ENCODE assay signal across 8 mouse cellular contexts in the genomic region with DNA sequence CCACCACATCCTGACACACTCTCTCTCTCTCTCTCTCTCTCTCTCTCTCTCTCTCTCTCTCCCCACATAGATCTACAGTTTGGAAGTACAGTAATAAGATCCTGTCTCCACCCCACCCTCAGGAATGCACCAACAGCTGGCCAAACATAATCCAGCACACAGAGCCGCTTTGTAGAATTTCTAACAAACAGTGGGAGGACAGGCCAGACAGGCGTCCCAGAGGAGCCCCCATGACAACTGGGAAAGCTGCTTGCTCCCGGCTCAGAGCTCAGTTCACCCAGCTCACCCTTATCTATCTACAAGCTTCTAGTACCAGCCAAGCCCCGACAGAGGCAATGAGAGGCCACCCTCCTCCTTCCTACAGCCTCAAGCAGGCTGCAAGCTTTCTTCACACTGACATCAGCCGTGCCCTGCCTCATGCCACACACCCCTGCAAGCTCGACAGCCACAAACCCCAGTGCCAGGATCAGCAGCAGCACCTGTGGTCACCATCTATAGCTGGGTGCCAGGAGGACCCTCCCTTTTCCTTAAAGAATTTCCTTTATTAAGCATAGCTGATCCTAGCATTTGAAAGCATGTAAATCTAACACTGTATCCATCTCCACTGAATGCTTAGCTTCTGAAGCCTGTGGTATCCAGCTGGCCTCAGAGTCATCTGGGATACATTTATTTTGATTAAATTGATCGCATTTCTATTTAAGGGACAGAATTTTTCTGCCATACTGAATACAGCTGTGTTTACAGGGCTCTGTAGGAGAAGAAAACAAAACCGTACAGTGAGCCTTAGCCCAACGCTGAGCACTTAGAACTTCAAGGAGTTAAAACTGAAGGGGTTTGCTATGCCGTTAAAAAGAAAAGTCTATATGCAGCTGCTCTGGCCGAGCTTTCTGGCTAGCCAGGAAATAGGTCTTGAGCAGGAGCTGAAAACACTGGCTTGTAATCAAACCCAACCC.
A peak's percentile ranks its signal among the peaks of the same experiment; 100 is the strongest.
DNase-seq lines count a peak whose midpoint lies in the region; ATAC-seq and TF ChIP-seq lines count a peak whose summit lies in the region.

No protein-coding gene starts in this region.

- H3K4me2 ChIP-seq in forebrain, embryonic 13.5 days: peak overlapping the region; percentile 57
- H3K4me2 ChIP-seq in heart, embryonic 16.5 days (ENCODE audit: low read depth, low read length): peak overlapping the region; percentile 58
- peak overlapping the region; percentile 68 for H3K4me2 ChIP-seq in midbrain, postnatal 0 days (ENCODE audit: low read depth, low read length, poor library complexity, severe bottlenecking)
- H3K4me2 ChIP-seq in stomach, postnatal 0 days (replicated peaks; ENCODE audit: low read depth): peak overlapping the region; percentile 46

- TF ChIP-seq EP300 in stomach, postnatal 0 days (optimal IDR thresholded peaks at IDR 0.05): no peak

- peaks cover 72% of the 10 kb centered on the region for H3K4me1 ChIP-seq in forebrain, embryonic 13.5 days
- H3K4me1 ChIP-seq in heart, embryonic 16.5 days (ENCODE audit: control insufficient read depth, insufficient read depth, low read length): peaks cover 56% of the 10 kb centered on the region
- peaks cover 10% of the 10 kb centered on the region for H3K4me1 ChIP-seq in liver, adult 2 months (ENCODE audit: control insufficient read depth, insufficient read depth, low read length)
- no peaks in the 10 kb centered on the region; the same call in none of the 2 replicates for H3K4me1 ChIP-seq in midbrain, postnatal 0 days (ENCODE audit: insufficient read depth, low read length)
- no peaks in the 10 kb centered on the region for H3K4me1 ChIP-seq in stomach, postnatal 0 days (replicated peaks; ENCODE audit: control insufficient read depth, insufficient read depth)

- no peaks in the 10 kb centered on the region for H3K36me3 ChIP-seq in forebrain, embryonic 13.5 days (ENCODE audit: poor library complexity, severe bottlenecking)
- no peaks in the 10 kb centered on the region for H3K36me3 ChIP-seq in heart, embryonic 16.5 days (ENCODE audit: control insufficient read depth, insufficient read depth)
- no peaks in the 10 kb centered on the region for H3K36me3 ChIP-seq in liver, adult 2 months (ENCODE audit: control insufficient read depth, insufficient read depth, low read length)
- H3K36me3 ChIP-seq in midbrain, postnatal 0 days (ENCODE audit: insufficient read depth, low read length): no peaks in the 10 kb centered on the region
- H3K36me3 ChIP-seq in stomach, postnatal 0 days (ENCODE audit: control insufficient read depth, insufficient read depth, low read length): no peaks in the 10 kb centered on the region

- no peak for TF ChIP-seq POLR2A in liver, adult 2 months (IDR thresholded peaks at IDR 0.05; ENCODE audit: extremely low read depth, insufficient read depth, low read length)

- WGBS in forebrain, embryonic 13.5 days: 11% methylated on average over 11 of the region's 11 CpGs
- 8% methylated on average over 11 of the region's 11 CpGs for WGBS in heart, embryonic 16.5 days
- 37% methylated on average over 11 of the region's 11 CpGs for WGBS in liver, adult 2 months
- WGBS in midbrain, postnatal 0 days: 8% methylated on average over 11 of the region's 11 CpGs
- 8% methylated on average over 11 of the region's 11 CpGs for WGBS in stomach, postnatal 0 days

- H3K79me2 ChIP-seq in liver, adult 2 months (ENCODE audit: control insufficient read depth, insufficient read depth, low read length): no peaks in the 10 kb centered on the region

- peak overlapping the region; percentile 63 for H3K9ac ChIP-seq in forebrain, embryonic 13.5 days
- H3K9ac ChIP-seq in heart, embryonic 16.5 days (ENCODE audit: low read length): peak overlapping the region; percentile 28
- no peak overlapping the region; the same call in 1 of the 2 replicates for H3K9ac ChIP-seq in liver, adult 2 months (ENCODE audit: low read depth, low read length)
- peak overlapping the region; percentile 75 for H3K9ac ChIP-seq in midbrain, postnatal 0 days (replicated peaks; ENCODE audit: low read length, poor library complexity, severe bottlenecking)
- H3K9ac ChIP-seq in stomach, postnatal 0 days (ENCODE audit: low read length): peak overlapping the region; percentile 9; the same call in 1 of the 2 replicates

- peak; percentile 11 for ATAC-seq in forebrain, embryonic 13.5 days
- peak; percentile 80 for ATAC-seq in heart, embryonic 16.5 days (replicated peaks; ENCODE audit: extremely low read depth, insufficient read depth, low FRiP score)
- peak; percentile 55 for ATAC-seq in midbrain, postnatal 0 days (ENCODE audit: low FRiP score)
- peak; percentile 90 for ATAC-seq in stomach, postnatal 0 days (ENCODE audit: low FRiP score, low TSS enrichment)

- peak; percentile 30 for DNase-seq in ovary, adult 18-20 months (ENCODE audit: low spot score)
- no peak for DNase-seq in ovary, postnatal 10 days (ENCODE audit: low spot score)
- DNase-seq in kidney, postnatal 14 days: peak; percentile 82
- DNase-seq in liver, adult 2 months (ENCODE audit: extremely low read depth, low read depth, low spot score): peak; percentile 31
- DNase-seq in midbrain, postnatal 0 days (ENCODE audit: low spot score): peak; percentile 74
- DNase-seq in stomach, postnatal 0 days (ENCODE audit: low spot score): peak; percentile 70

- H3K4me3 ChIP-seq in forebrain, embryonic 13.5 days: peak overlapping the region; percentile 22
- peak overlapping the region; percentile 29 for H3K4me3 ChIP-seq in heart, embryonic 16.5 days (ENCODE audit: low read length)
- no peak overlapping the region for H3K4me3 ChIP-seq in liver, adult 2 months (ENCODE audit: insufficient read depth, low read depth, low read length)
- peak overlapping the region; percentile 41 for H3K4me3 ChIP-seq in midbrain, postnatal 0 days (ENCODE audit: low read depth, low read length)
- H3K4me3 ChIP-seq in stomach, postnatal 0 days (ENCODE audit: low read depth, low read length): no peak overlapping the region; the same call in 1 of the 2 replicates

- peak overlapping the region; percentile 97 for H3K27ac ChIP-seq in forebrain, embryonic 13.5 days
- H3K27ac ChIP-seq in heart, embryonic 16.5 days (ENCODE audit: low read length): peak overlapping the region; percentile 96
- no peak overlapping the region for H3K27ac ChIP-seq in liver, adult 2 months (replicated peaks; ENCODE audit: insufficient read depth, low read depth, low read length)
- peak overlapping the region; percentile 92 for H3K27ac ChIP-seq in midbrain, postnatal 0 days (ENCODE audit: low read depth, low read length)
- H3K27ac ChIP-seq in stomach, postnatal 0 days (replicated peaks): peak overlapping the region; percentile 92

- no peaks in the 10 kb centered on the region for H3K27me3 ChIP-seq in forebrain, embryonic 13.5 days
- H3K27me3 ChIP-seq in heart, embryonic 16.5 days (ENCODE audit: control insufficient read depth, insufficient read depth, low read length): no peaks in the 10 kb centered on the region
- H3K27me3 ChIP-seq in liver, adult 2 months (ENCODE audit: control insufficient read depth, insufficient read depth, low read length): no peaks in the 10 kb centered on the region
- H3K27me3 ChIP-seq in midbrain, postnatal 0 days (ENCODE audit: insufficient read depth, low read length): no peaks in the 10 kb centered on the region
- H3K27me3 ChIP-seq in stomach, postnatal 0 days (ENCODE audit: control insufficient read depth, insufficient read depth, low read length): no peaks in the 10 kb centered on the region

- no peaks in the 10 kb centered on the region for H3K9me3 ChIP-seq in forebrain, embryonic 13.5 days (replicated peaks)
- H3K9me3 ChIP-seq in heart, embryonic 16.5 days (replicated peaks; ENCODE audit: control insufficient read depth, low read length): no peaks in the 10 kb centered on the region
- no peaks in the 10 kb centered on the region for H3K9me3 ChIP-seq in midbrain, postnatal 0 days (ENCODE audit: low read length)
- no peaks in the 10 kb centered on the region for H3K9me3 ChIP-seq in stomach, postnatal 0 days (ENCODE audit: control insufficient read depth, low read length)

- TF ChIP-seq CTCF in liver, adult 2 months (IDR thresholded peaks at IDR 0.05; ENCODE audit: low read depth, low read length): no peak
- no peak for TF ChIP-seq CTCF in midbrain, postnatal 0 days (IDR thresholded peaks at IDR 0.05)
- no peak for TF ChIP-seq CTCF in stomach, postnatal 0 days (IDR thresholded peaks at IDR 0.05; ENCODE audit: low read depth)

Comparison
In these comparisons a context has a peak if more than half of its experiments do, and no peak if none do; other contexts are left out.
1. ATAC-seq: peak in every context shown above with its lines; median percentile 90 in stomach, postnatal 0 days; 80 in heart, embryonic 16.5 days; 55 in midbrain, postnatal 0 days; 11 in forebrain, embryonic 13.5 days.
2. H3K4me3 ChIP-seq: peak in forebrain, embryonic 13.5 days (single experiment), heart, embryonic 16.5 days (single experiment) and midbrain, postnatal 0 days (single experiment); none in liver, adult 2 months (single experiment) and stomach, postnatal 0 days (single experiment).
3. Peak in every context shown above with its lines, with median percentiles within 50 percentile points of each other: H3K4me2 ChIP-seq.